Mouse (Mus musculus) spleen, postnatal 36 days (tissue): ENCODE measurements at regions not wholly inside any gene's neighbourhood (a gene's known extent, or its start where the extent isn't known, plus 50 kb on each side); places are given as distances from the start of the nearest gene placed in this dataset.
A peak's percentile ranks its signal among the peaks of the same experiment; 100 is the strongest.

ENCODE experiments used
- DNase-seq, 2 experiments: peaks; one replicate each; pipeline ENCODE4 v3.0.0; 2022; ENCODE audit warnings: low spot score in 2 of 2, mixed read lengths in 1 of 2

- DNase-seq, result no peak
Measured at GRCm38 (mm10) chr1:51531360-51531759, 53.1 kb upstream of the Nabp1 start.

- DNase-seq, result no peak
Measured at GRCm38 (mm10) chr1:51530191-51530926, 52.1 kb upstream of the Nabp1 start.

DNA sequence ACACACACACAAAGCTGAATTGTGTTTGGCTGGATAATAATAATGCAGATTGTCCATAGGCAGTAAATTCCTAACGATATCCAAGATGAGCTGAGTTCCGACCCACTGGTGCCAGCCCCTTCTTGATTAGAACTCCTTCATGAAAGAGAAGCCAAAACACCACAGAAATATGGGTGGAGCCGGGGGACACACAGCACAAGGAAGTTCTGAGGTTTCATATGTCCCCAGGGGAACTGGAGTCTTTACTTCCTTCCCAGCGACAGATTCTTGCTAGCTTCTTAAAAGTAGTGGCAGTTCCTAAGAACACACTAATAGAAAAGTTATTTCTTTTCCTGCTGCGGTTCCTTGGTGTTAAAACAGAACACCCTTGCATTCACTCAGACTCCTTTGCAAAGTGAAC is 51.4 kb upstream of the Nabp1 start:
- peak; percentile 10 to 44 for DNase-seq

DNA sequence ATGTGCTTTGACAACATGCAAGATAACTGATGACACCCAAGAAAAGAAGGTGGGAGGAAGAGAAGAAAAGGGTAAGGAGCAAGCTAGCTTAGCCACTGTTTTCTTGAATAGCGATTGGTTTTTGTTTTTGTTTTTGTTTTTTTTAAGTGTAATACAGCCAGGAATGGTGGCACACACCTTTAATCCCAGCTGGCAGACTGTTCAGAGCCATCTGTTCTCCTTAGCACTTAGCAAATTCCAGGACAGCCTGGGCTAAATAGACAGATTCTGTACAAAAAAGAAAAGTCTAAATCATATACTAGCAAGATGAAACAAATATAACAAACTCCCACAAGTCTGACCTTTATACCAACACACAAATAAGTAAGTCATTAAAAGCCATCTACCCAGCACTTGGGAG is 50.4 kb upstream of the Nabp1 start:
- no peak for DNase-seq
